ENCODE assay signal across 15 mouse cellular contexts in the genomic region with DNA sequence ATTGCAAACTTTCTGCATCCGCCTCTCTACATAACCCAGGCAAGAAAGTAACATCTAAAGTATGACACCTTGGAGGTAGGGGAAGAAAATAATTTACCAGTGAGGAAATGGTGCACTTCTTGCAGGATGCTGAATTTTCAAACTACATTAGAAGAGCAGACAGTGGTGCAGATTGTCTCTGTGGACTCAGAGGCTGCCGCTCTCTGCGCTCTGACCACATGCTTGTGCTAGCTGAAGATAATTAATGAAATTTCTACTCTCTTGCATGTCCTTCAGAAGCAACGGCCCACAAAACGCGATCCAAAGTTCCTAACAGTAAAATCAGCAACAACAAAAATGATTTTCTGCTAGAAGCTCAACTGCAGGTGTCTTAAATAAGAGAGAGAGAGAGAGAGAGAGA. TPM values are rescaled to one million over a fixed set of nuclear protein-coding genes. Genes with fewer than 3 reads are reported as not detected.
A peak's percentile ranks its signal among the peaks of the same experiment; 100 is the strongest.
DNase-seq lines count a peak whose midpoint lies in the region; ATAC-seq lines count a peak whose summit lies in the region.
"Had no signal": no experiment of that assay in that cellular context is flagged by ENCODE, and none has a peak within 500 bp of the region (broad histone marks: within the 10 kb centered on the region; RNA-seq: fewer than 3 reads in every experiment).

No protein-coding gene starts in this region.

- no peak overlapping the region; the same call in 1 of the 2 replicates for H3K27ac ChIP-seq in hindbrain, embryonic 10.5 days
- H3K27ac ChIP-seq in hindbrain, embryonic 11.5 days (ENCODE audit: low read depth, low read length), result no peak overlapping the region
- no peak overlapping the region for H3K27ac ChIP-seq in forebrain, embryonic 16.5 days (ENCODE audit: low read length)
- H3K27ac ChIP-seq in midbrain, embryonic 14.5 days (replicated peaks; ENCODE audit: low read depth, low read length), result no peak overlapping the region
- H3K27ac ChIP-seq: left cerebral cortex, adult 2 months had no signal

- H3K9ac ChIP-seq in hindbrain, embryonic 11.5 days (ENCODE audit: low read depth, low read length), result no peak overlapping the region
- no peak overlapping the region for H3K9ac ChIP-seq in forebrain, embryonic 16.5 days (replicated peaks; ENCODE audit: low read depth, low read length)
- 0 out of 2 replicates have a peak overlapping the region, but pooled peaks have one; percentile 10 for H3K9ac ChIP-seq in midbrain, embryonic 14.5 days (replicated peaks; ENCODE audit: low read length)

- H3K4me3 ChIP-seq in hindbrain, embryonic 10.5 days, result peak overlapping the region; percentile 6; the same call in 1 of the 2 replicates
- H3K4me3 ChIP-seq in hindbrain, embryonic 11.5 days (ENCODE audit: low read depth, low read length), result no peak overlapping the region
- H3K4me3 ChIP-seq in forebrain, embryonic 16.5 days (replicated peaks; ENCODE audit: low read length), result no peak overlapping the region
- H3K4me3 ChIP-seq in midbrain, embryonic 14.5 days (replicated peaks; ENCODE audit: low read depth, low read length), result peak overlapping the region; percentile 11; the same call in 1 of the 2 replicates
- H3K4me3 ChIP-seq: left cerebral cortex, adult 2 months; myocyte had no signal

- peak; percentile 35 to 79 for DNase-seq in adrenal gland, adult (ENCODE audit: inconsistent age in 2 of 2, low spot score in 1 of 2)
- no peak for DNase-seq in adrenal gland, postnatal 4 days (ENCODE audit: low spot score in 2 of 2)
- no peak for DNase-seq in hindbrain, embryonic 10.5 days (ENCODE audit: low spot score)
- DNase-seq in hindbrain, embryonic 11.5 days (ENCODE audit: low spot score), result no peak
- no peak for DNase-seq in midbrain, embryonic 14.5 days
- no peak for DNase-seq in Muller cell, postnatal 12 days (ENCODE audit: inconsistent ontology term)
- DNase-seq in urinary bladder, postnatal 25 days (ENCODE audit: low spot score), result no peak
- DNase-seq: cerebellum, postnatal 36 days; gastrocnemius, postnatal 36 days; lung, postnatal 14 days; thymus, postnatal 4 days had no signal

- 73% methylated on average over 6 of the region's 6 CpGs for WGBS in hindbrain, embryonic 10.5 days
- 55% methylated on average over 6 of the region's 6 CpGs for WGBS in hindbrain, embryonic 11.5 days
- 73% methylated on average over 6 of the region's 6 CpGs for WGBS in forebrain, embryonic 16.5 days
- WGBS in midbrain, embryonic 14.5 days, result 69% methylated on average over 6 of the region's 6 CpGs

- no peaks in the 10 kb centered on the region for H3K9me3 ChIP-seq in hindbrain, embryonic 10.5 days
- H3K9me3 ChIP-seq in hindbrain, embryonic 11.5 days (ENCODE audit: control insufficient read depth, low read length), result no peaks in the 10 kb centered on the region
- no peaks in the 10 kb centered on the region for H3K9me3 ChIP-seq in forebrain, embryonic 16.5 days (ENCODE audit: control insufficient read depth, low read length)
- no peaks in the 10 kb centered on the region for H3K9me3 ChIP-seq in midbrain, embryonic 14.5 days (ENCODE audit: control insufficient read depth, low read length)

- no peaks in the 10 kb centered on the region for H3K36me3 ChIP-seq in hindbrain, embryonic 10.5 days
- H3K36me3 ChIP-seq in hindbrain, embryonic 11.5 days (ENCODE audit: control insufficient read depth, insufficient read depth, low read length), result no peaks in the 10 kb centered on the region
- H3K36me3 ChIP-seq in forebrain, embryonic 16.5 days (ENCODE audit: control insufficient read depth, insufficient read depth), result no peaks in the 10 kb centered on the region
- H3K36me3 ChIP-seq in midbrain, embryonic 14.5 days (ENCODE audit: control insufficient read depth, insufficient read depth, low read length), result no peaks in the 10 kb centered on the region

- H3K4me1 ChIP-seq in hindbrain, embryonic 10.5 days (replicated peaks), result peaks cover 34% of the 10 kb centered on the region
- H3K4me1 ChIP-seq in hindbrain, embryonic 11.5 days (replicated peaks; ENCODE audit: control insufficient read depth, insufficient read depth, low read length), result no peaks in the 10 kb centered on the region
- peaks cover 7% of the 10 kb centered on the region; the same call in 1 of the 2 replicates for H3K4me1 ChIP-seq in forebrain, embryonic 16.5 days (replicated peaks; ENCODE audit: control insufficient read depth, insufficient read depth, low read length)
- peaks cover 17% of the 10 kb centered on the region; the same call in 1 of the 2 replicates for H3K4me1 ChIP-seq in midbrain, embryonic 14.5 days (ENCODE audit: control insufficient read depth, insufficient read depth, low read length)

- no peak overlapping the region for H3K4me2 ChIP-seq in hindbrain, embryonic 11.5 days (replicated peaks; ENCODE audit: low read depth, low read length)
- H3K4me2 ChIP-seq in forebrain, embryonic 16.5 days (ENCODE audit: low read length), result peak overlapping the region; percentile 6; the same call in 1 of the 2 replicates
- peak overlapping the region; percentile 65 for H3K4me2 ChIP-seq in midbrain, embryonic 14.5 days (ENCODE audit: low read length)
- H3K4me2 ChIP-seq: liver, embryonic 11.5 days had no signal

- no peaks in the 10 kb centered on the region for H3K27me3 ChIP-seq in hindbrain, embryonic 10.5 days (ENCODE audit: insufficient read depth, poor library complexity, severe bottlenecking)
- no peaks in the 10 kb centered on the region for H3K27me3 ChIP-seq in hindbrain, embryonic 11.5 days (ENCODE audit: control insufficient read depth, insufficient read depth, low read length)
- H3K27me3 ChIP-seq in forebrain, embryonic 16.5 days (replicated peaks; ENCODE audit: control insufficient read depth, insufficient read depth, low read length), result peaks cover 17% of the 10 kb centered on the region
- no peaks in the 10 kb centered on the region for H3K27me3 ChIP-seq in midbrain, embryonic 14.5 days (ENCODE audit: control insufficient read depth, insufficient read depth, low read length)

- ATAC-seq in hindbrain, embryonic 11.5 days (ENCODE audit: low FRiP score), result no peak
- ATAC-seq in forebrain, embryonic 16.5 days, result no peak
- no peak for ATAC-seq in midbrain, embryonic 14.5 days (ENCODE audit: low FRiP score, low TSS enrichment)

RNA-seq across cellular contexts. Expression of a gene that starts 4.8 kb away (rescaled TPM):
- total RNA-seq in adrenal gland, postnatal 4 days (2021), result 1 to 10 TPM; 8.7 to 8.8 TPM
- polyA plus RNA-seq in hindbrain, embryonic 10.5 days (2016; fragmentation: Nextera tagmentation; extraction: Ambion mirVana), result 16.0 and 22.1 TPM in 2 replicates
- polyA plus RNA-seq in hindbrain, embryonic 11.5 days (2014; fragmentation: Nextera tagmentation; extraction: Ambion mirVana), result 19.5 and 20.7 TPM in 2 replicates
- polyA plus RNA-seq in forebrain, embryonic 16.5 days (2015; fragmentation: Nextera tagmentation; extraction: Ambion mirVana), result 4.0 and 8.3 TPM in 2 replicates
- polyA plus RNA-seq in midbrain, embryonic 14.5 days (2014; fragmentation: Nextera tagmentation; extraction: Ambion mirVana), result 19.7 and 21.2 TPM in 2 replicates

Comparison
In these comparisons a context has a peak if more than half of its experiments do, and no peak if none do; other contexts are left out.
1. DNase-seq: peak in adrenal gland, adult (2 of 2); none in adrenal gland, postnatal 4 days (0 of 2), hindbrain, embryonic 10.5 days (single experiment), hindbrain, embryonic 11.5 days (single experiment), midbrain, embryonic 14.5 days (single experiment), Muller cell, postnatal 12 days (single experiment) and urinary bladder, postnatal 25 days (single experiment).
2. H3K4me3 ChIP-seq: peak in hindbrain, embryonic 10.5 days (single experiment) and midbrain, embryonic 14.5 days (single experiment); none in hindbrain, embryonic 11.5 days (single experiment) and forebrain, embryonic 16.5 days (single experiment).